In genomic region chr9:102026136-102026535, GRCm38 (mm10) we compare ENCODE assay signal across 19 mouse cellular contexts.
DNase-seq lines count a peak whose midpoint lies in the region; ATAC-seq lines count a peak whose summit lies in the region.
"Had no signal": no experiment of that assay in that cellular context is flagged by ENCODE, and none has a peak within 500 bp of the region (broad histone marks: within the 10 kb centered on the region; RNA-seq: fewer than 3 reads in every experiment).

No protein-coding gene starts in this region.

- ATAC-seq in midbrain, embryonic 16.5 days, result no peak
- ATAC-seq in forebrain, embryonic 12.5 days (ENCODE audit: low FRiP score), result no peak
- ATAC-seq: activated CD4-positive, CD25-positive, alpha-beta regulatory T cell, adult 4 months; forebrain, embryonic 14.5 days; intestine, embryonic 16.5 days; Patski had no signal

- H3K4me1 ChIP-seq in midbrain, embryonic 10.5 days, result peaks cover 9% of the 10 kb centered on the region; the same call in 1 of the 2 replicates
- no peaks in the 10 kb centered on the region for H3K4me1 ChIP-seq in midbrain, embryonic 16.5 days (ENCODE audit: control insufficient read depth, insufficient read depth, low read length)
- H3K4me1 ChIP-seq in forebrain, embryonic 12.5 days, result peaks cover 11% of the 10 kb centered on the region; the same call in 1 of the 2 replicates
- H3K4me1 ChIP-seq: embryonic facial prominence, embryonic 10.5 days; heart, embryonic 12.5 days had no signal

- no peaks in the 10 kb centered on the region for H3K9me3 ChIP-seq in midbrain, embryonic 10.5 days (replicated peaks)
- no peaks in the 10 kb centered on the region for H3K9me3 ChIP-seq in midbrain, embryonic 16.5 days (replicated peaks; ENCODE audit: control insufficient read depth, low read length, poor library complexity, severe bottlenecking)
- no peaks in the 10 kb centered on the region for H3K9me3 ChIP-seq in forebrain, embryonic 12.5 days
- H3K9me3 ChIP-seq: embryonic facial prominence, embryonic 10.5 days; heart, embryonic 12.5 days; hindbrain, embryonic 15.5 days had no signal

- H3K9ac ChIP-seq in midbrain, embryonic 16.5 days (ENCODE audit: low read depth, low read length), result no peak overlapping the region
- H3K9ac ChIP-seq in forebrain, embryonic 12.5 days, result no peak overlapping the region
- H3K9ac ChIP-seq: heart, embryonic 12.5 days; hindbrain, embryonic 15.5 days had no signal

- no peak overlapping the region for H3K4me3 ChIP-seq in midbrain, embryonic 10.5 days
- H3K4me3 ChIP-seq in midbrain, embryonic 16.5 days (ENCODE audit: low read depth, low read length), result no peak overlapping the region
- H3K4me3 ChIP-seq in forebrain, embryonic 12.5 days (replicated peaks), result no peak overlapping the region
- H3K4me3 ChIP-seq: embryonic facial prominence, embryonic 10.5 days; heart, adult 2 months; heart, embryonic 12.5 days; hindbrain, embryonic 15.5 days had no signal

- DNase-seq in midbrain, embryonic 10.5 days (ENCODE audit: low spot score), result peak; percentile 8
- peak; percentile 41 for DNase-seq in cerebellum, adult 11-12 months
- peak; percentile 45 for DNase-seq in cerebellum, adult 9-10 months
- DNase-seq in cerebellum, postnatal 36 days, result peak; percentile 37 to 38
- DNase-seq in gastrocnemius, postnatal 10 days, result no peak
- DNase-seq: adrenal gland, adult 2 months; adrenal gland, postnatal 25 days; heart, adult 2 months; kidney, adult 2 months had no signal

- no peak overlapping the region for H3K27ac ChIP-seq in midbrain, embryonic 10.5 days (replicated peaks)
- H3K27ac ChIP-seq in midbrain, embryonic 16.5 days (ENCODE audit: low read length), result no peak overlapping the region
- no peak overlapping the region for H3K27ac ChIP-seq in forebrain, embryonic 12.5 days
- H3K27ac ChIP-seq: embryonic facial prominence, embryonic 10.5 days; heart, adult 2 months; hindbrain, embryonic 15.5 days had no signal

- H3K27me3 ChIP-seq in midbrain, embryonic 10.5 days (ENCODE audit: low read depth, poor library complexity, severe bottlenecking), result no peaks in the 10 kb centered on the region
- no peaks in the 10 kb centered on the region for H3K27me3 ChIP-seq in midbrain, embryonic 16.5 days (ENCODE audit: control insufficient read depth, insufficient read depth, low read depth, low read length)
- peaks cover 6% of the 10 kb centered on the region; the same call in 1 of the 2 replicates for H3K27me3 ChIP-seq in forebrain, embryonic 12.5 days
- H3K27me3 ChIP-seq: CH12.LX; heart, embryonic 12.5 days; hindbrain, embryonic 15.5 days; Patski had no signal

- 89% methylated on average over 2 of the region's 2 CpGs for WGBS in midbrain, embryonic 10.5 days
- 69% methylated on average over 2 of the region's 2 CpGs for WGBS in midbrain, embryonic 16.5 days
- WGBS in forebrain, embryonic 12.5 days, result 68% methylated on average over 2 of the region's 2 CpGs

- H3K36me3 ChIP-seq in midbrain, embryonic 10.5 days, result no peaks in the 10 kb centered on the region
- H3K36me3 ChIP-seq in midbrain, embryonic 16.5 days (ENCODE audit: control insufficient read depth, insufficient read depth, low read length), result no peaks in the 10 kb centered on the region
- H3K36me3 ChIP-seq in forebrain, embryonic 12.5 days (replicated peaks), result 0 out of 2 replicates have a peak, but pooled peaks cover 3% of the 10 kb centered on the region
- H3K36me3 ChIP-seq: embryonic facial prominence, embryonic 10.5 days; heart, embryonic 12.5 days; hindbrain, embryonic 15.5 days had no signal

- H3K4me2 ChIP-seq in midbrain, embryonic 16.5 days (ENCODE audit: low read length), result no peak overlapping the region
- H3K4me2 ChIP-seq in forebrain, embryonic 12.5 days, result no peak overlapping the region
- H3K4me2 ChIP-seq: heart, embryonic 12.5 days; hindbrain, embryonic 15.5 days had no signal
